In the genomic region with DNA sequence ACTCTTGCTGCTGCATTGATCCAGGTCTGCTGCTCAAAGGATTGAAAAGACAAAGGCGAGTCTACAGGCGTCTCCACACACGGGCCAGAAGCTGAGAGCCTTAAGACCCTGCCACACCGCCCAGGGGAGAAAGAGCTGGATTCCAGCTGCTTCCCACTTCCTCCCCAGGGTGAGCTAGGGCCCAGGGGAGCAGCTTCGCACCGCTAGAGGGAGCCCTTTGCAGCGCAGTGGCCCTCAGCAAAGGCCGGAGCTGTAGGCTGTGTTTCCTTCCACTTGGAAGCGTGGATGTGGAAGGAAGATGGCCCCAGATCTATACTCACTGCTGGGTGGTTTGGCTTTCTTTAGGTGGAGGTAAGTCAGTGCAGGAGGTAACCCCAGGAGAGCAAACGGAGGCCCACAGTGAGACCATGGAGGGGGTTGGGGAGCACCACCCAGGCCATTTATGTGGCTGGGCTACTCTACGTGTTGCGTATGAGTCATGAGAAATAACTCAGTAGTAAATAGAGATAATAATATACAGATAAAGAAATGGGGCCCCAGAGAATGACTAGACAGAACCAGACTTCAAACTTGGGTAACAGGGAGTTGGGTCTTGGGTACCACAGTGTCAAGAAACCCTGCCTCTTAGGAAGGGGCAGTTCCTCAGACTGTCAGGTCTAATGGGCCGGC, we compare ENCODE assay signal across 8 mouse cellular contexts. TPM values are rescaled to one million over a fixed set of nuclear protein-coding genes. Genes with fewer than 3 reads are reported as not detected.
A peak's percentile ranks its signal among the peaks of the same experiment; 100 is the strongest.
DNase-seq lines count a peak whose midpoint lies in the region; ATAC-seq and TF ChIP-seq lines count a peak whose summit lies in the region.

No protein-coding gene starts in this region.

- H3K9ac ChIP-seq in limb, embryonic 12.5 days (replicated peaks): 0 out of 2 replicates have a peak overlapping the region, but pooled peaks have one; percentile 18
- H3K9ac ChIP-seq in midbrain, postnatal 0 days (replicated peaks; ENCODE audit: low read length, poor library complexity, severe bottlenecking): no peak overlapping the region

- H3K4me1 ChIP-seq in kidney, adult 2 months (ENCODE audit: control insufficient read depth, insufficient read depth, low read length): no peaks in the 10 kb centered on the region
- peaks cover 6% of the 10 kb centered on the region for H3K4me1 ChIP-seq in limb, embryonic 12.5 days (replicated peaks)
- H3K4me1 ChIP-seq in midbrain, postnatal 0 days (ENCODE audit: insufficient read depth, low read length): no peaks in the 10 kb centered on the region

- DNase-seq in 416B (ENCODE audit: low read depth): peak; percentile 82
- DNase-seq in adrenal gland, adult 18-20 months (ENCODE audit: low spot score in 2 of 2): peak; percentile 86 to 88
- peak; percentile 80 for DNase-seq in embryo, embryonic 9.5 days (ENCODE audit: extremely low spot score)
- DNase-seq in heart, adult 18-20 months: peak; percentile 86 to 89
- peak; percentile 86 for DNase-seq in kidney, adult 2 months
- peak; percentile 52 for DNase-seq in midbrain, postnatal 0 days (ENCODE audit: low spot score)
- DNase-seq in spleen, postnatal 4 days (ENCODE audit: low spot score in 2 of 2): peak; percentile 72 to 90

- peak; percentile 96 for TF ChIP-seq CTCF in kidney, adult 2 months (conservative IDR thresholded peaks at IDR 0.05; ENCODE audit: insufficient read depth, insufficient read length, low read depth, low read length)
- TF ChIP-seq CTCF in midbrain, postnatal 0 days (IDR thresholded peaks at IDR 0.05): peak; percentile 82

- H3K4me3 ChIP-seq in kidney, adult 2 months (ENCODE audit: insufficient read depth, low read depth, low read length): no peak overlapping the region
- no peak overlapping the region for H3K4me3 ChIP-seq in limb, embryonic 12.5 days (replicated peaks)
- no peak overlapping the region for H3K4me3 ChIP-seq in midbrain, postnatal 0 days (ENCODE audit: low read depth, low read length)

- H3K9me3 ChIP-seq in limb, embryonic 12.5 days: peaks cover 11% of the 10 kb centered on the region
- no peaks in the 10 kb centered on the region for H3K9me3 ChIP-seq in midbrain, postnatal 0 days (ENCODE audit: low read length)

- H3K4me2 ChIP-seq in limb, embryonic 12.5 days: peak overlapping the region; percentile 23; the same call in 1 of the 2 replicates
- H3K4me2 ChIP-seq in midbrain, postnatal 0 days (ENCODE audit: low read depth, low read length, poor library complexity, severe bottlenecking): no peak overlapping the region

- no peak overlapping the region for H3K27ac ChIP-seq in kidney, adult 2 months (ENCODE audit: insufficient read depth, low read depth, low read length)
- H3K27ac ChIP-seq in limb, embryonic 12.5 days: 0 out of 2 replicates have a peak overlapping the region, but pooled peaks have one; percentile 9
- no peak overlapping the region for H3K27ac ChIP-seq in midbrain, postnatal 0 days (ENCODE audit: low read depth, low read length)

- H3K36me3 ChIP-seq in kidney, adult 2 months (ENCODE audit: control insufficient read depth, insufficient read depth, low read length): no peaks in the 10 kb centered on the region
- H3K36me3 ChIP-seq in limb, embryonic 12.5 days: no peaks in the 10 kb centered on the region
- no peaks in the 10 kb centered on the region for H3K36me3 ChIP-seq in midbrain, postnatal 0 days (ENCODE audit: insufficient read depth, low read length)

- H3K27me3 ChIP-seq in kidney, adult 2 months (replicated peaks; ENCODE audit: control insufficient read depth, insufficient read depth, low read length): no peaks in the 10 kb centered on the region
- H3K27me3 ChIP-seq in limb, embryonic 12.5 days: peaks cover 4% of the 10 kb centered on the region; the same call in 1 of the 2 replicates
- no peaks in the 10 kb centered on the region for H3K27me3 ChIP-seq in midbrain, postnatal 0 days (ENCODE audit: insufficient read depth, low read length)

- no peak for ATAC-seq in limb, embryonic 12.5 days (ENCODE audit: insufficient number of reproducible peaks, insufficient read depth, low FRiP score, low TSS enrichment, low read depth)
- no peak for ATAC-seq in midbrain, postnatal 0 days (ENCODE audit: low FRiP score)

- no peak for TF ChIP-seq POLR2A in kidney, adult 2 months (IDR thresholded peaks at IDR 0.05; ENCODE audit: low read depth, low read length)

- 32% methylated on average over 13 of the region's 13 CpGs for WGBS in kidney, adult 2 months
- 31% methylated on average over 13 of the region's 13 CpGs for WGBS in limb, embryonic 12.5 days
- WGBS in midbrain, postnatal 0 days: 30% methylated on average over 13 of the region's 13 CpGs

RNA-seq across cellular contexts. Expression of a gene that starts 39.5 kb away (rescaled TPM):
- 10 to 100 TPM in 1 of 2 experiments, 1 to 10 TPM in 1; 9.4 to 13.0 TPM for total RNA-seq in adrenal gland, adult 18-20 months (2021)
- 10 to 100 TPM; 10.6 to 10.8 TPM for total RNA-seq in heart, adult 18-20 months (2021)
- 14.9 and 20.1 TPM in 2 replicates for polyA plus RNA-seq in kidney, adult 2 months (2012; rRNA removed)
- 1.9 and 2.3 TPM in 2 replicates for polyA plus RNA-seq in limb, embryonic 12.5 days (2016; fragmentation: Nextera tagmentation; extraction: Ambion mirVana)
- 3.8 and 4.2 TPM in 2 replicates for total RNA-seq in midbrain, postnatal 0 days (2014; rRNA removed)
- 3.0 and 3.5 TPM in 2 replicates for polyA plus RNA-seq in midbrain, postnatal 0 days (2015; fragmentation: Nextera tagmentation; extraction: Ambion mirVana)

RNA-seq across cellular contexts. Expression of a gene that starts 52.3 kb away (rescaled TPM):
- not detected for total RNA-seq in adrenal gland, adult 18-20 months (2021)
- total RNA-seq in heart, adult 18-20 months (2021): not detected
- polyA plus RNA-seq in kidney, adult 2 months (2012; rRNA removed): 0.08 and 0.10 TPM in 2 replicates
- not detected in 2 replicates for polyA plus RNA-seq in limb, embryonic 12.5 days (2016; fragmentation: Nextera tagmentation; extraction: Ambion mirVana)
- total RNA-seq in midbrain, postnatal 0 days (2014; rRNA removed): 0.16 TPM in 1 of 2 replicates, not detected in the other
- polyA plus RNA-seq in midbrain, postnatal 0 days (2015; fragmentation: Nextera tagmentation; extraction: Ambion mirVana): not detected in 2 replicates

RNA-seq across cellular contexts. Expression of a gene that starts 57.0 kb away (rescaled TPM):
- 1 to 10 TPM; 4.2 to 5.6 TPM for total RNA-seq in adrenal gland, adult 18-20 months (2021)
- total RNA-seq in heart, adult 18-20 months (2021): 1 to 10 TPM; 3.2 to 3.5 TPM
- 4.3 and 5.0 TPM in 2 replicates for polyA plus RNA-seq in kidney, adult 2 months (2012; rRNA removed)
- polyA plus RNA-seq in limb, embryonic 12.5 days (2016; fragmentation: Nextera tagmentation; extraction: Ambion mirVana): 14.9 and 16.4 TPM in 2 replicates
- total RNA-seq in midbrain, postnatal 0 days (2014; rRNA removed): 7.3 and 8.5 TPM in 2 replicates
- 4.4 and 4.9 TPM in 2 replicates for polyA plus RNA-seq in midbrain, postnatal 0 days (2015; fragmentation: Nextera tagmentation; extraction: Ambion mirVana)
